Mouse (Mus musculus): ENCODE measurements around the gene Nckap1. TPM values are rescaled to one million over a fixed set of nuclear protein-coding genes. Genes with fewer than 3 reads are reported as not detected.

Nckap1 gene
- polyA plus RNA-seq, 1 experiment from 2014 or later: 70.3 TPM

DNA sequence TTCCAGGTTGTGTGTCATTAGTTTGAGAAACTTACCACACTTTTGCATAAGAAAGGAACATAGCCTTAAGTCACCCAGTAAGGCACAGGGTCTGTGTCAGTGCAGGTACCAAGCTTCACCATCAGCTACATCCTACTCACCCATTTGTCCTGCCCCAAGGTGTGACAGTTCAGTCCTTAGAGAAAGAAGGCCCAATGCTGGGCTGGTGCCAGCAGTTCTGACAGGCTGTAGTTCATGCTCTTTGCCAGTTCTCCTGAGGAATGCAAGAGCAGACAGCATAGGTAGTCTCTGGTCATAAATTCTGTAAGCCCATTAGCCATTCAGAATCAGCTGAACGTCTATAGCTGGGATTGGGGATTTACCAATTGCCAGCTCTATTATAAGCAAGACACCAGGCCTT lies 105.3 kb downstream of the Nckap1 start:
- H3K4me2 ChIP-seq (replicated peaks; ENCODE audit: low read depth, low read length): no peak overlapping the region
- no peak overlapping the region for H3K27ac ChIP-seq (ENCODE audit: low read depth, low read length)
- no peak for ATAC-seq (ENCODE audit: low FRiP score)
- DNase-seq (ENCODE audit: low spot score): no peak
- H3K4me3 ChIP-seq (ENCODE audit: low read depth, low read length): no peak overlapping the region
- H3K4me1 ChIP-seq (replicated peaks; ENCODE audit: control insufficient read depth, insufficient read depth, low read length): no peaks in the 10 kb centered on the region
- WGBS: 75% methylated on average over 1 of the region's 1 CpGs
- no peaks in the 10 kb centered on the region for H3K27me3 ChIP-seq (ENCODE audit: control insufficient read depth, insufficient read depth, low read length)
- H3K36me3 ChIP-seq (ENCODE audit: control insufficient read depth, insufficient read depth, low read length): no peaks in the 10 kb centered on the region
- no peak overlapping the region for H3K9ac ChIP-seq (ENCODE audit: low read depth, low read length)
- no peaks in the 10 kb centered on the region for H3K9me3 ChIP-seq (ENCODE audit: control insufficient read depth, low read length)

DNA sequence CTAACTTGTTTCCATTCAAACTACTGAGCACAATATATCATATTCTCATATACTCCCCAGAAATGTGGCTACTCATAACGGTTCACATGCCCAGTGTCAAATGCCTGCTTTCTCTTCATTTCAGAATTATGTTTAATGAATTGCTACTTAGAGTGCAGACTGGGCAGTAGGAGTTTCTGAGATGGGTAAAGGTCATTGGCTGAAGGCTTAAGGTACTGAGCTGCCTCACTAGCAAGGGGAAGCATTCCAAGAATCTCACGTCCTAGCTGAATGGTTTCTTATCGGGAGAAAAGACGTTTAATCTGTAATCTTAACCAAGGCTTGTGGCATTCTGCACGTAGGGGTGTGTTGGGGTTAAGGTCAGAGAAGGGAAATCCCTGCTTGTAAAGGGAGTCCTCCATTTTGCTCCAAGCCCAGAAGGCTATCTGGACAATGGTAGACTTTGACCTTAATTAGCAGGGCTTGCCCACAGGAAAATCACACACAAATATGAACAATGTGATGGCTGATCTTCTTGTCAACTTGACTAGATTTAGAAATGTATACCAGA lies 106.9 kb downstream of the Nckap1 start:
- no peaks in the 10 kb centered on the region for H3K36me3 ChIP-seq (ENCODE audit: control insufficient read depth, insufficient read depth, low read length)
- WGBS: 86% methylated on average over 5 of the region's 5 CpGs

DNA sequence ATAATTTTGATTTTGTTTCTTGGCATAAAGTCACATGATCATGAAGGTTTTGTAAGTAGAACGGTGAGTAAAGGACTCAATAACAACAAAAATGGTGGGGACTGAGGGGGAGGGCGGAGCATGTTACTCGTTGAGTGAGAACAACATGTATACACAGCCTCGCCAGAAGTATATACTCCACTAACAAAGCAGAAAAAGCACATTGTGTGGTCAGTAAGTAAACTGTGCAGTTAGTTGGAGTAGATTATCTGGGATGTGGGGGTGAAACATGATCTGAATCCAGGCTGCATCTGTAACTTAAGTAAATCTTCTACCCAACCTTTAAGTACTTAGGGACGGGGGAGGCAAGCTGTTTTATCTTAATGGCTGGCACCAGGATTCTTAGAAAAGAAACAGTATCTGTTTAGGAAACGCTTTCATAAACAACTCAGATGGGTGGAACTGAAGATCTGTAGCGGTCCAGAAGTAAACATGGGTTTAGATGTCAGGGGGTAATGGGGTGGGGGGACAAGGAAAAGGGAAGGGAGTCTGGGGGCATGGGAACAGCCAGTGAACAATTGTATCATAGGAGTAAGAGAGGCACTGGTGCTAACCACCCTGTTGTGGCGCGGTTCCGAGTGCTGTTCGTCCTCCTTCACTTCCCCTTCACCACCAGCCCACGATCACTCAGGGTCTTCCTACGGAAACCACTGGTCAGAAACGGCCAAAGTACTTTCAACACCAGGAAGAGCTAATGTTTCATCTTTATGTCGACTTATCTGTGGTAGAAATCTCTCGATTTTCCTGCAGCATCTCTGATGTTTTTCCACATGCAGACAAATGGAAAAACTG lies 115.0 kb downstream of the Nckap1 start:
- no peaks in the 10 kb centered on the region for H3K36me3 ChIP-seq (ENCODE audit: control insufficient read depth, insufficient read depth, low read length)
- H3K27ac ChIP-seq (ENCODE audit: low read depth, low read length): no peak overlapping the region
- no peaks in the 10 kb centered on the region for H3K27me3 ChIP-seq (ENCODE audit: control insufficient read depth, insufficient read depth, low read length)
- H3K4me2 ChIP-seq (replicated peaks; ENCODE audit: low read depth, low read length): no peak overlapping the region
- 86% methylated on average over 16 of the region's 16 CpGs for WGBS
- no peak for ATAC-seq (ENCODE audit: low FRiP score)
- no peak overlapping the region for H3K9ac ChIP-seq (ENCODE audit: low read depth, low read length)
- DNase-seq (ENCODE audit: low spot score): no peak
- H3K4me3 ChIP-seq (ENCODE audit: low read depth, low read length): no peak overlapping the region
- H3K9me3 ChIP-seq (ENCODE audit: control insufficient read depth, low read length): no peaks in the 10 kb centered on the region
- no peaks in the 10 kb centered on the region for H3K4me1 ChIP-seq (replicated peaks; ENCODE audit: control insufficient read depth, insufficient read depth, low read length)

More for the DNA sequence above, 106.9 kb downstream of the Nckap1 start:
- DNase-seq (ENCODE audit: low spot score): no peak
- Histone ChIP-seq H3K4me1 (replicated peaks; ENCODE audit: control insufficient read depth, insufficient read depth, low read length) (no peaks in the 10 kb centered on the region), H3K27me3 (ENCODE audit: control insufficient read depth, insufficient read depth, low read length) (no peaks in the 10 kb centered on the region), H3K4me2 (replicated peaks; ENCODE audit: low read depth, low read length) (no peak overlapping the region), H3K9ac (ENCODE audit: low read depth, low read length) (no peak overlapping the region), H3K9me3 (ENCODE audit: control insufficient read depth, low read length) (no peaks in the 10 kb centered on the region), H3K4me3 (ENCODE audit: low read depth, low read length) (no peak overlapping the region), H3K27ac (ENCODE audit: low read depth, low read length) (no peak overlapping the region)
- ATAC-seq (ENCODE audit: low FRiP score): no peak

DNA sequence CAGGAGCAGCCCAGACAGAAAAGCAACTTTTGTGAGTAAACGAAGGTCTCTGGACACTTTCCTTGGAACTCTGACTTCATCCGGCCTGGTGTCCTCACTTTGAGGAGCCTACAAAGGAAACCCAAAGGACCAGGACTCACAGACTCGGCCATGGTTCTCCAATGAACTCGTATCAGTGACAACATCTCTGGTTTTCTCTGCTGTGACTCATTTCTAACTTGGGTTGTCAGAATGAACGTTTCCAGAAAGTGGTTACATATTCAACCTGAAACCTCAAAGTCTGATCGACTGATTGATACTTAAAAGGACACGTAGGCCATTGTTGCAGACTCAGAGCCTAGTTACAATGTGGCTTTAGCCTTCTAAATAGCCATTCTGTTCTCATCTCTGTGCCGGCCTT lies 119.4 kb downstream of the Nckap1 start:
- H3K27ac ChIP-seq (ENCODE audit: low read depth, low read length): no peak overlapping the region
- ATAC-seq (ENCODE audit: low FRiP score): no peak

More for the DNA sequence above, 119.4 kb downstream of the Nckap1 start:
- Histone ChIP-seq H3K27me3 (ENCODE audit: control insufficient read depth, insufficient read depth, low read length) (no peaks in the 10 kb centered on the region), H3K9me3 (ENCODE audit: control insufficient read depth, low read length) (no peaks in the 10 kb centered on the region), H3K9ac (ENCODE audit: low read depth, low read length) (no peak overlapping the region), H3K36me3 (ENCODE audit: control insufficient read depth, insufficient read depth, low read length) (no peaks in the 10 kb centered on the region), H3K4me1 (replicated peaks; ENCODE audit: control insufficient read depth, insufficient read depth, low read length) (no peaks in the 10 kb centered on the region), H3K4me3 (ENCODE audit: low read depth, low read length) (no peak overlapping the region), H3K4me2 (replicated peaks; ENCODE audit: low read depth, low read length) (no peak overlapping the region)
- WGBS: 68% methylated on average over 8 of the region's 8 CpGs
- no peak for DNase-seq (ENCODE audit: low spot score)

MicroRNA genes within 50 kb of the gene (microRNA counts, 519-probe panel; counts per million panel counts)
- not detected for microRNA mmu-miR-684

Other genes starting within 250 kb of the Nckap1 start
- 35.7 and 43.1 TPM in 2 replicates for gene Frzb, start 133.8 kb downstream of the Nckap1 start, polyA plus RNA-seq (2014; fragmentation: Nextera tagmentation; extraction: Ambion mirVana)
- gene Dusp19, start 35.7 kb upstream of the Nckap1 start, polyA plus RNA-seq (2014; fragmentation: Nextera tagmentation; extraction: Ambion mirVana): 19.8 and 20.2 TPM in 2 replicates
- 64.5 and 65.1 TPM in 2 replicates for gene Nup35, start 35.9 kb upstream of the Nckap1 start, polyA plus RNA-seq (2014; fragmentation: Nextera tagmentation; extraction: Ambion mirVana)

Data from hindbrain, embryonic 11.5 days (tissue).